Mouse (Mus musculus) liver, adult 2 months (tissue): ENCODE results near the gene Eml1.

ENCODE experiments used
- CTCF ChIP-seq: fragments of 200-500 bp; IDR thresholded peaks from 2 replicates; pipeline ENCODE4 v1.5.1; 2011; ENCODE audit warnings: low read depth, low read length, control low read depth
- POLR2A ChIP-seq: fragments of 200-500 bp; IDR thresholded peaks from 2 replicates; pipeline ENCODE4 v1.6.1; 2011; ENCODE audit warnings: low read length, control low read depth; ENCODE audit not compliant: insufficient read depth; ENCODE audit errors: extremely low read depth

GRCm38 (mm10) chr12:108534484-108534883, 163.7 kb downstream of the Eml1 start:
- TF ChIP-seq POLR2A (no peak), CTCF (no peak)
